Mouse (Mus musculus) cortical plate, adult 2 months (tissue): ENCODE measurements around the gene Gsg1. TPM values are rescaled to one million over a fixed set of nuclear protein-coding genes. Genes with fewer than 3 reads are reported as not detected.

ENCODE experiments used
- H3K27ac ChIP-seq: fragments of 200-500 bp; 2 replicates; pipeline ENCODE4 v1.5.1; 2012; ENCODE audit warnings: low read length, control low read depth, inconsistent platforms; ENCODE audit not compliant: insufficient read depth
- H3K4me1 ChIP-seq: fragments of 200-500 bp; 2 replicates; pipeline ENCODE4 v1.6.1; 2011; ENCODE audit warnings: low read length; ENCODE audit not compliant: control insufficient read depth, insufficient read depth
- H3K4me3 ChIP-seq: fragments of 200-500 bp; 2 replicates; pipeline ENCODE4 v1.5.1; 2011; ENCODE audit warnings: mild to moderate bottlenecking, low read length, control low read depth; ENCODE audit not compliant: insufficient read depth
- CTCF ChIP-seq: fragments of 200-500 bp; IDR thresholded peaks from 2 replicates; pipeline ENCODE4 v1.5.1; 2011; ENCODE audit warnings: mild to moderate bottlenecking, control low read depth, low read length; ENCODE audit not compliant: insufficient read depth; ENCODE audit errors: extremely low read depth
- POLR2A ChIP-seq: fragments of 200-500 bp; IDR thresholded peaks from 2 replicates; pipeline ENCODE4 v1.6.1; 2011; ENCODE audit warnings: mild to moderate bottlenecking, low read length, control low read depth; ENCODE audit not compliant: insufficient read depth; ENCODE audit errors: extremely low read depth
- polyA plus RNA-seq: library from polyadenylated mRNA; depleted of rRNA; stranded (reverse); fragments of >200 nt; gene quantifications from 2 replicates; pipeline ENCODE4 v1.2.3, GENCODE M21; 2012

Gsg1 gene
- polyA plus RNA-seq, 1 experiment = 0.15 TPM

GRCm38 (mm10) chr6:135262565-135262964 is 8.4 kb upstream of the Gsg1 start:
- no peak overlapping the region for H3K4me3 ChIP-seq
- no peaks in the 10 kb centered on the region for H3K4me1 ChIP-seq
- no peak overlapping the region for H3K27ac ChIP-seq
- no peak for TF ChIP-seq POLR2A
- TF ChIP-seq CTCF = no peak

- TF ChIP-seq CTCF = no peak
- TF ChIP-seq POLR2A = no peak
- Histone ChIP-seq H3K4me3 (no peak overlapping the region), H3K4me1 (no peaks in the 10 kb centered on the region), H3K27ac (no peak overlapping the region)
These were observed 7.0 kb upstream of the Gsg1 start for GRCm38 (mm10) chr6:135261124-135261523.

GRCm38 (mm10) chr6:135260435-135260834 is 6.3 kb upstream of the Gsg1 start:
- TF ChIP-seq POLR2A (no peak), CTCF (no peak)

GRCm38 (mm10) chr6:135252728-135253077 is 1.4 kb downstream of the Gsg1 start:
- H3K4me1 ChIP-seq = peaks cover 2% of the 10 kb centered on the region; the same call in 1 of the 2 replicates
- H3K27ac ChIP-seq = no peak overlapping the region
- TF ChIP-seq POLR2A (no peak), CTCF (no peak)
- no peak overlapping the region for H3K4me3 ChIP-seq

More at GRCm38 (mm10) chr6:135260435-135260834, 6.3 kb upstream of the Gsg1 start:
- no peaks in the 10 kb centered on the region for H3K4me1 ChIP-seq
- H3K27ac ChIP-seq = no peak overlapping the region
- H3K4me3 ChIP-seq = no peak overlapping the region

GRCm38 (mm10) chr6:135251849-135252727 is 2.1 kb downstream of the Gsg1 start:
- Histone ChIP-seq H3K4me1 (peaks cover 2% of the 10 kb centered on the region; the same call in 1 of the 2 replicates), H3K4me3 (no peak overlapping the region), H3K27ac (no peak overlapping the region)
- TF ChIP-seq CTCF = no peak
- no peak for TF ChIP-seq POLR2A

- TF ChIP-seq CTCF = no peak
- TF ChIP-seq POLR2A = no peak
- no peak overlapping the region for H3K27ac ChIP-seq
These were observed 3.0 kb downstream of the Gsg1 start for GRCm38 (mm10) chr6:135250926-135251699.

GRCm38 (mm10) chr6:135249846-135250531 is 4.2 kb downstream of the Gsg1 start:
- Histone ChIP-seq H3K4me3 (no peak overlapping the region), H3K27ac (no peak overlapping the region), H3K4me1 (peaks cover 2% of the 10 kb centered on the region; the same call in 1 of the 2 replicates)
- TF ChIP-seq POLR2A (no peak), CTCF (peak; percentile 94)

More at GRCm38 (mm10) chr6:135250926-135251699, 3.0 kb downstream of the Gsg1 start:
- Histone ChIP-seq H3K4me3 (no peak overlapping the region), H3K4me1 (peaks cover 2% of the 10 kb centered on the region; the same call in 1 of the 2 replicates)

- Histone ChIP-seq H3K4me3 (no peak overlapping the region), H3K4me1 (peaks cover 2% of the 10 kb centered on the region; the same call in 1 of the 2 replicates), H3K27ac (no peak overlapping the region)
- no peak for TF ChIP-seq POLR2A
- no peak for TF ChIP-seq CTCF
These were observed 6.3 kb downstream of the Gsg1 start for GRCm38 (mm10) chr6:135247861-135248260.

- no peak overlapping the region for H3K27ac ChIP-seq
- no peak overlapping the region for H3K4me3 ChIP-seq
- no peaks in the 10 kb centered on the region for H3K4me1 ChIP-seq
- TF ChIP-seq POLR2A (no peak), CTCF (no peak)
These were observed 8.6 kb downstream of the Gsg1 start for GRCm38 (mm10) chr6:135245586-135245985.
